ENCODE assay signal across 8 mouse cellular contexts in genomic region chr4:137276443-137277165, GRCm38 (mm10). TPM values are rescaled to one million over a fixed set of nuclear protein-coding genes. Genes with fewer than 3 reads are reported as not detected.
DNase-seq lines count a peak whose midpoint lies in the region; ATAC-seq and TF ChIP-seq lines count a peak whose summit lies in the region.

No protein-coding gene starts in this region.

- H3K27me3 ChIP-seq in heart, adult 2 months (ENCODE audit: control insufficient read depth, insufficient read depth, low read length), result peaks cover 8% of the 10 kb centered on the region
- H3K27me3 ChIP-seq in heart, postnatal 0 days (ENCODE audit: control insufficient read depth, insufficient read depth, low read length), result peaks cover 84% of the 10 kb centered on the region
- peaks cover 51% of the 10 kb centered on the region for H3K27me3 ChIP-seq in midbrain, embryonic 11.5 days (ENCODE audit: control insufficient read depth, insufficient read depth, low read length)

- no peaks in the 10 kb centered on the region for H3K36me3 ChIP-seq in heart, adult 2 months (ENCODE audit: control insufficient read depth, insufficient read depth, low read length)
- H3K36me3 ChIP-seq in heart, postnatal 0 days (replicated peaks; ENCODE audit: control insufficient read depth, insufficient read depth, low read length), result no peaks in the 10 kb centered on the region
- H3K36me3 ChIP-seq in midbrain, embryonic 11.5 days (ENCODE audit: control insufficient read depth, insufficient read depth, low read length), result no peaks in the 10 kb centered on the region

- WGBS in heart, adult 2 months, result 3% methylated on average over 42 of the region's 46 CpGs
- WGBS in heart, postnatal 0 days, result 3% methylated on average over 43 of the region's 46 CpGs
- WGBS in midbrain, embryonic 11.5 days, result 1% methylated on average over 46 of the region's 46 CpGs

- no peak overlapping the region; the same call in 1 of the 2 replicates for H3K9ac ChIP-seq in heart, adult 2 months (ENCODE audit: low read depth, low read length)
- no peak overlapping the region; the same call in 1 of the 2 replicates for H3K9ac ChIP-seq in heart, postnatal 0 days (replicated peaks; ENCODE audit: low read depth, low read length)
- peak overlapping the region; percentile 58; the same call in 1 of the 2 replicates for H3K9ac ChIP-seq in midbrain, embryonic 11.5 days (ENCODE audit: low read length)

- no peak for TF ChIP-seq EP300 in heart, adult 2 months (IDR thresholded peaks at IDR 0.05; ENCODE audit: insufficient read depth, low read depth, low read length)
- no peak for TF ChIP-seq EP300 in heart, postnatal 0 days (IDR thresholded peaks at IDR 0.05; ENCODE audit: low read depth)

- H3K79me2 ChIP-seq in heart, adult 2 months (replicated peaks; ENCODE audit: control insufficient read depth, insufficient read depth, low read length), result no peaks in the 10 kb centered on the region

- H3K9me3 ChIP-seq in heart, postnatal 0 days (replicated peaks; ENCODE audit: control insufficient read depth, low read length), result no peaks in the 10 kb centered on the region
- H3K9me3 ChIP-seq in midbrain, embryonic 11.5 days (ENCODE audit: control insufficient read depth, low read length), result no peaks in the 10 kb centered on the region

- peak overlapping the region; percentile 92 for H3K4me2 ChIP-seq in heart, postnatal 0 days (ENCODE audit: low read depth, low read length)
- H3K4me2 ChIP-seq in midbrain, embryonic 11.5 days, result peak overlapping the region; percentile 93

- TF ChIP-seq POLR2A in heart, adult 2 months (IDR thresholded peaks at IDR 0.05; ENCODE audit: insufficient read depth, low read depth, low read length), result no peak

- peaks cover 1% of the 10 kb centered on the region; the same call in 1 of the 2 replicates for H3K4me1 ChIP-seq in heart, adult 2 months (ENCODE audit: control insufficient read depth, insufficient read depth, low read length)
- peaks cover 4% of the 10 kb centered on the region for H3K4me1 ChIP-seq in heart, postnatal 0 days (ENCODE audit: control insufficient read depth, insufficient read depth)
- H3K4me1 ChIP-seq in midbrain, embryonic 11.5 days (ENCODE audit: control insufficient read depth, insufficient read depth, low read length), result peaks cover 24% of the 10 kb centered on the region

- peak overlapping the region; percentile 33; the same call in 1 of the 2 replicates for H3K4me3 ChIP-seq in heart, adult 2 months
- peak overlapping the region; percentile 53 for H3K4me3 ChIP-seq in heart, postnatal 0 days (ENCODE audit: low read depth, low read length)
- H3K4me3 ChIP-seq in midbrain, embryonic 11.5 days (ENCODE audit: low read depth, low read length), result peak overlapping the region; percentile 51

- TF ChIP-seq CTCF in heart, adult 2 months (IDR thresholded peaks at IDR 0.05), result no peak
- TF ChIP-seq CTCF in heart, postnatal 0 days (IDR thresholded peaks at IDR 0.05; ENCODE audit: low read depth), result no peak

- no peak overlapping the region for H3K27ac ChIP-seq in heart, adult 2 months
- no peak overlapping the region for H3K27ac ChIP-seq in heart, postnatal 0 days (ENCODE audit: low read depth)
- no peak overlapping the region for H3K27ac ChIP-seq in midbrain, embryonic 11.5 days (ENCODE audit: low read depth, low read length)

- intact Hi-C loops in heart, adult 2 months (cut with DNase I), result no loop called here
- intact Hi-C loops in heart, postnatal 14 days (cut with DNase I), result no loop called here

- ATAC-seq in heart, postnatal 0 days (ENCODE audit: insufficient read depth, low read depth), result peak; percentile 16; the same call in 1 of the 2 replicates
- ATAC-seq in midbrain, embryonic 11.5 days (ENCODE audit: low FRiP score), result no peak; the same call in 1 of the 2 replicates

- no peak for DNase-seq in heart, adult 2 months
- no peak for DNase-seq in heart, postnatal 14 days
- peak; percentile 46 for DNase-seq in R1 (ENCODE audit: low read depth, low spot score)
- no peak for DNase-seq in heart, postnatal 0 days (ENCODE audit: low spot score)
- DNase-seq in midbrain, embryonic 11.5 days (ENCODE audit: low spot score, missing footprints), result peak; percentile 91
- no peak for DNase-seq in thymus, postnatal 14 days
- no peak for DNase-seq in cerebellum, adult 9-10 months
- no peak for DNase-seq in spleen, adult 12 weeks (ENCODE audit: low spot score)

RNA-seq across cellular contexts. Expression of gene Wnt4, which starts 0.7 kb away (rescaled TPM):
- under 1 TPM; 0.23 to 0.25 TPM for total RNA-seq in heart, adult 2 months (2021)
- 0.26 and 0.47 TPM in 2 replicates for polyA plus RNA-seq in heart, adult 2 months (2012; rRNA removed)
- total RNA-seq in heart, postnatal 14 days (2021), result under 1 TPM; 0.55 to 0.61 TPM
- 0.58 and 2.9 TPM in 2 replicates for total RNA-seq in heart, postnatal 0 days (2014; rRNA removed; ENCODE audit: low replicate concordance)
- polyA plus RNA-seq in heart, postnatal 0 days (2015; fragmentation: Nextera tagmentation; extraction: Ambion mirVana), result 0.29 and 0.36 TPM in 2 replicates
- polyA plus RNA-seq in midbrain, embryonic 11.5 days (2014; fragmentation: Nextera tagmentation; extraction: Ambion mirVana), result 1.0 and 1.4 TPM in 2 replicates

Comparison
In these comparisons a context has a peak if more than half of its experiments do, and no peak if none do; other contexts are left out.
1. DNase-seq: peak in R1 (single experiment) and midbrain, embryonic 11.5 days (single experiment); none in heart, adult 2 months (0 of 2), heart, postnatal 14 days (0 of 2), heart, postnatal 0 days (single experiment), thymus, postnatal 14 days (single experiment), cerebellum, adult 9-10 months (single experiment) and spleen, adult 12 weeks (single experiment).
2. Peak in every context shown above with its lines, with median percentiles within 50 percentile points of each other: H3K4me3 ChIP-seq.